Mouse (Mus musculus) CD4-positive helper T cell, adult 2 months (primary cell): ENCODE measurements around the gene Il7r.
"Not testable (repeated sequence)": the region's sequence is repeated elsewhere in the genome, so short reads cannot be mapped to it uniquely, and the experiment has no call there.

Experiments used
- DNase-seq: peaks from one replicate; pipeline ENCODE4 v3.0.0-alpha.2; 2012; ENCODE audit warnings: low read depth, missing footprints, low spot score

Il7r gene

DNA sequence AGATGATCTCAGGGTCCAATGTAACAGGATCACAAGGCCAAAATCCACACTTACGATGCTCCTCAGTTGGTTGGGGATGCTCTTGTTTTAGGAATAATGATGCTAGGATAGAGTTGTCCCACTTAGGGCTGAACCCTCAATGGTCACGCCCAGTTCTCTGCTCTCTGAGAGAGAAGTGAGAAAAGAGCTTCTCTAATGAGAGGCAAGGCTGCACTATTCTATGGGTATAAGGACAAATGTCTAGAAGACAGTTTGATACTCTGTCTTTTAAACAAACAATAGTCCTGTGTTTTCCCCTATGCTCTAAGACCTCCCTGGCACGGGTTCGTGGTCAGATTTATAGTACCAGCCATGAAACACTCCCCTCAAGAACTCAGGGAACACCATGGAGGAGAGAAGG is at the start of gene Il7r:
TSS of gene Il7r (minus strand) at position 101 of the 400 bp plus-strand sequence.
- no peak for DNase-seq

DNA sequence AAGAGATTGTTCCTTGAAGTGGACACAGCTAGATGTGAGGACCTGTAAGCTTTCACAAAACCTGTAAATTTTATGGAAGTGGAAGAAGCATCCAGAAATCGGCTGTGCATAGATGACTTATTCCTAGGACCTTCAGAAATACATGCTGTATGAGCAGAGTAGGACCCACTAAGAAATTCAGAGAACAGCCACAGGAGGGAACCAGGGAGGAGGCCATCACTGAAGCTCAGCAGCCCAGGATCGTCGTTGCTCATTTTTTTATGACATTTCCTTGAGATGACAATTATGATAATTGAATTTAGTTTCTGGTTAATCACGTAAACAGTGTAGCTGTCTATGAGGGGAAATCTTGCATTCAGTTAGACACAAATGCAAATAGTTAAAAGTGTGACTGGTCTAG is 47.3 kb upstream of the Il7r start:
- DNase-seq = peak; percentile 65

DNA sequence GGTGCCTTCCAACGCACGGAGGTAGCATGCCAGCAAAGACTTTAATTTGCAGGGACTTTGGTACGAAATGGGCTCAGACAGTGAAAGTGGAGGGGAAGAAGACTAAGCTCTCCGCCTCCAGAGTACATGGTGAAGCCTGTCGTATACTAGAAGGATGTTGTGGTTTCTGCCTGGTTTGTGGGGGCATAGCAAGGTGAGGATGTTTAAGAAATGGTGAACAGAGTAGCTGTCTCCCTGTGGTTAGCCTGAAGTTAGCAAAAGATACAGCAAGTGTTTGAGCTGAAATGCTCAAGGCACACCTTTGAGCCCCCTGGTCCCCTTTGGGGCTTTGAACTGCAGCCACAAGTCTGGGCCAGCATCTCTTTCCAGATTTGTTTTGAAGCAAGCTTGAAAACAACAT is 44.8 kb upstream of the Il7r start:
- DNase-seq = peak; percentile 85

DNA sequence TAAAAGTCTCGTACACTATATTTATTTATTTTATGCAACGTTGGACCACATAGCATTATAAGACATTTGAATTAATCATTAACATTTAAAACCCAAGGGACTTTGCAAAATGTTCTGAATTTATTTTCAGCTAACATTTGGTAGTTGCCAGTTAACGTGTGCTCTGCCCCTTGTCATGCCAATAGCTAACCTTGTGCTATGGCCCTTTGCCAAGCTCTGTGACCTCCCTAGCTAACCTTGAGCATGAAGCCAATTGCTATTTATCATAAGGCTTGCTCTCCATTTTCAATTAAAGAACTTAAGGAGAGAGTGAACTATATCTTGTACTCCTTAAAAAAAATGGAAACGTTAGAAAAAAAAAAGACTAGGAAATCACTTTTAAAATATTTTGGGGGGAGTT is 43.4 kb upstream of the Il7r start:
- no peak for DNase-seq

DNA sequence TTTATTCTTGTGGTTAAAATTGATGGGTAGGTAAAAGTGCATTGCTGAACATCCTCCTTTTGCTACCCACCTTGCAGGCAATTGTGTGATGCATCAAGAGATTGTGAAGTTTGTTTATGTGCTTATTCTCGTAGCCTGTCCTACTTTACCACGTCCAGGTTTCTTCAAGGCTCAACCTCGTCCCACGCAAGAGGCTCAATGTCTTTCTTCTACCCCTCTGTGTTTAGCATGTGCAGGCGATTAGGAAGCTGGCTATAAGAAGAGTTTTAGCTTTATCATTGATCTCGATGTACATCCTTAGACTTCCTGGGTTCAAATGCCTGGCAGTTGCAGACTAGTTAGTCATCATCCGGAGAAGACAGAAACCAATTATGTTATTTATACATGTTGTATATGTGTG is 42.7 kb upstream of the Il7r start:
- peak; percentile 60 for DNase-seq

DNA sequence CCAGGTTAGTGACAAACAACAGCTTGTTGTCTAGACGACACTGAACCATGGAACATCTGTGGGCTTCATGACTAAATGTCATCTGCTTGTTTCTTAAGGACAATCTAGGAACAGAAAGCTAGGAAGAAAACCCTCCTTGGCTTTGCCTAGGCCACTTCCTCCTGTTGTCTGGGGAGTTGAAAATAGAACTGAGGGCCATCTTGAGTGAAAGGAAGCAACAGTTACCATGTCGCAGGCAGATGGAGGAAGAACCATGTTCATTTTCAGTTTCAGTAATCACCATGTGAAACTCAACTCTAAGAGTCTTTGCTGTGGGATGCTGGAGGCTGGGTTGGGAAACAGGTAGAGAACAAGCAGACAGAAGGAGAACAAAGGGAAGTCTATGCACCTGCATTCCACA is 41.9 kb upstream of the Il7r start:
- peak; percentile 51 for DNase-seq

DNA sequence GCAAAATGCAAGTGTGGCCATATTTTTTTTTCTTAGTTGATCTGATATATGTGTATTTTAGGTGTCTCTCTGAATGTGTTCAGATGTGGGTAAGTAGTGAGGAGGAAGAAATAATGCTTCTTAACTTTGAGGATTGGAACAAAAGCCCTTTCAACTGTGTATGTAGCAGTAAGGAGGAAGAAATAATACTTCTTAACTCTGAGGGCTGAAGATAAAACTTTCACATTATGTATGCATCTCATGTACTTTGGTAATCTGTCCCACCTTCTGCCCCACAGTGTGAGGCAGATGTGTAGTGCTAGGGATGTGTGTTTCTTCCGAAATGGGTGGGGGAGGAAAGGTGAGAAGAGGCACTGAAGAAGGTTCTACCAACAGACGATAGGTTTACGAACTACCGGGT is 37.3 kb upstream of the Il7r start:
- peak; percentile 62 for DNase-seq

DNA sequence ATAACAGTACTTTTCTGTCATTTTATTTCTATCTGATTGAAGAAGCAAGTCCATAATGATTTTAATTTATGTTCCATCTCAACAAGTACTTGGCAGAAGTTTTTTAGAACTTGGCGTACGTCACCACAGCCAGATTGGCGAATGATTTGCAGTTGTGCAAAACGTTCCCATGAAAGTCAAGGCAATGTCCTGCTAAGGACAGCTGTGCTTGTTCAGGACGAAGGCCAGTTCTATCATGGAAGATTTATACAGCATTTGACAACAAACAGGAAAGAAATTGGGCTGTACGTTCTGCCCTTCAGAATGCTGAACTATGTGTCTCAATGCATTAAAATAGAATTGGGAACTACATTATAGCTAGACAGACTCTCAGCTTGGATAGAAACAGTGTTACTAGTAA is 35.4 kb upstream of the Il7r start:
- DNase-seq = no peak

DNA sequence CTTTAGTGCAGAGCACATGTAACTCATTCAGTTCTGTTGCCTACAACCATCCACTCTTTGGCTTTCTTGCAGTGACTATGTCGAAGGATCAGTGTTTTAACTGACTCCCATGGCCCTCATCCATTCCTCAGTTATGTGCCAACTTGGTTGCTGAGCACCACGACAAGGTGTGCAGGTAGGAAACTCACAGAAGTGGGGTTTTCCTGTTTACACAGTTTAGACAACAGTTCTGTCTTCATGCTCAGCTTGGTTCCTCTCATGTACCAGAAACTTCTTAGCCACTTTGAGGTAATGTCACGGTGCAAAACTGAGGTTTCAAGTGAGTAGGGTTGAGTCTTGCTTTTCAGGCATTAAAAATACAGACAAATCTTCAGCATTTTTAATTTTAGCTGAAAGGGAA is 34.2 kb upstream of the Il7r start:
- peak; percentile 51 for DNase-seq

DNA sequence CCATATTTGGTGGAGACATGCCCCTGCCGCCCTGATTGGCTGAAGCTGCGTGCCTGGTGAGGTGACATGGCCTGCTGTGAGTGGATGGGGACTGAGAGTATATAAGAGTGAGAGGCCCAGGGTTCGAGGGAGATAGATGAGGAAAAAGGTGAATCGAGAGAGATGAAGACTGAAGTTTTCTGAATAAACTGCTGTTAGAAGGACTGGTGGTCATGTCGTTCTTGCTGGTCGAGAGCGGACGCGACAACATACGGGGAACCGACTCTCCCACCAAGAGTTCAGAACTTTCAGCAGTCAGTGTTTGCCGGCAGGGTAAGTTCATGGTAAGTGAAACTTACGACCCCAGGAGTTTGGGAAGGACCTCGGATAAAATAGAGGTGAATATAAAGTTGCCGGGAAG is 27.3 kb upstream of the Il7r start:
- not testable (repeated sequence) for DNase-seq

DNA sequence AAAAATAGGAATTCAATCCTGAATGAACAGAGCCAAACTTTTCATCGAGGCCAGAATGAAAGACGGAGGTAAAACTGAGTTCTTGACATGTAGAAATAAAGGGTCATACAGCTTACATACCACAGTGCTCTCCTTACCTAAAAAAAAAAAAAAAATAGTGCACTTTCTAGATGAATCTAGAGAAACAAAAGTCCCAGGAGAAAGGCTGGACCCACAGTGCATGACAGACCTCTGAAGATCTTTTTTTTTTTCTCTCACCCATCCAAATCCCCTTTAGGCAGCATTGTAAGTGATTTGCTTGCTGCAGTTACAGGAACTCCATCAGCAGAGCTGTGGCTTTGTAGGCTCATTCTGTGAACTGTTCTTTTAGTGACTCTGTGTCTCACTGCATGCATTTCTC is 19.0 kb upstream of the Il7r start:
- DNase-seq = no peak

DNA sequence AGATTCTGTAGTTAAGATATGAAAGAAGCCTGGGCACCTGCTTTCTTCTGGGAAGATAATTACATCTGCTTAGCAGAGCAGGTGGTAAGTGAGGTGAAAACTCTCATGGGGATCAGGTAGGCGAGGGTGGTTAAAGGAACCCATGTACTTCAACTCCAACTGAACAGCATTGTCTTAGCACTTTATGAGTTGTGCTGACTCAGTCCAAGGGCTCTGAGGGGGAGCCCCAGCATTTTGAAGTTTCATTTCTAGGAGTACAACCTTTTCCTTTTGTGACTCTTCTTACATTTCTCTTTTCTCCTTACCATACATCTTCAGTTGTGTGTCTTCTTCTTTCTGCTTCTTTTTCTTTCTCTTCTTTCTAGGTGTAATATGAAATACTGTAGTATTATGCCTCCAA is 5.2 kb upstream of the Il7r start:
- DNase-seq = peak; percentile 43

DNA sequence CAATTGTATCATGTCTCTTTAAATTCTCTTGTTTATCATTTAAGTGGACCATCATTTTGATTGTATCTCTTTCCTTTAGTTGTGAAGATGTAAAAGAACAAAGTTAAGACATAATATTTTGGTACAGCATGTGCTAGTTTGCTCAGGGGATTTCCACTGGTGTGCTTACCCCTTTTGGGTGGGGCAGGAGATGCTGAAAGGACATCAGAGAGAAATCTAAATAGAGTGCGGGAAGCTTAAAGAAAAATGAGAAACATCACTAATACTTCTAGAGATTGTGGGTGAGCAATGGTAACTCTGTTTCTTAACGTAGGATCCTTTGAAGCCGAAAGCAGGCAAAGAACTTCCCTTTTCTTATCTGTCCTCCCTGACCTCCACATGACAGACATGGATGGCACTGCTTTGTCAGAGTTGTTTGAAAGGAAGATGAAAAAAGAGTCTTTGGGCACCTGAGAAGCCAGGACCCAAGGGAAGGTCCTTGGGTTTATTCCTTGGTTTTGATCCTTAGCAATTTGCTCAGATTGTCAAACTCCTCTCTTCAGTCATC is 3.5 kb upstream of the Il7r start:
- DNase-seq = peak; percentile 78

DNA sequence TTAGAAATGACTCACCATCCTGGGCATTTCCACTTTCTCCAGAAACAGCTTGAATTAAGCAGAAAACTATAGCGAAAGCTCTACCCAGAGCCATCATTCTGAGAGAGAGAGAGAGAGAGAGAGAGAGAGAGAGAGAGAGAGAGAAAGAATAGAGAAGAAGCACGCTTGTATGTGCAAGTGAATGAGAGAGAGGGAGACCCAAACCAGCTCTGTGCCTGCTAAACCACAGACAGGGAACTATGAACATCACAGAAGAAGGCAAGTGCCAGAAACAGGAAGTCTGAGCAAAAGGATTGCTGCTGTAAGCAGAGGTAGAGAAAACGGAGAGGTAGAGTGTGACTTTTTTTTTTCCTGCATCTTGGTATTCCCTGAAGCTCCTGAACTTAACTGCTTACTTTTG is 330 bp downstream of the Il7r start:
- peak; percentile 77 for DNase-seq

DNA sequence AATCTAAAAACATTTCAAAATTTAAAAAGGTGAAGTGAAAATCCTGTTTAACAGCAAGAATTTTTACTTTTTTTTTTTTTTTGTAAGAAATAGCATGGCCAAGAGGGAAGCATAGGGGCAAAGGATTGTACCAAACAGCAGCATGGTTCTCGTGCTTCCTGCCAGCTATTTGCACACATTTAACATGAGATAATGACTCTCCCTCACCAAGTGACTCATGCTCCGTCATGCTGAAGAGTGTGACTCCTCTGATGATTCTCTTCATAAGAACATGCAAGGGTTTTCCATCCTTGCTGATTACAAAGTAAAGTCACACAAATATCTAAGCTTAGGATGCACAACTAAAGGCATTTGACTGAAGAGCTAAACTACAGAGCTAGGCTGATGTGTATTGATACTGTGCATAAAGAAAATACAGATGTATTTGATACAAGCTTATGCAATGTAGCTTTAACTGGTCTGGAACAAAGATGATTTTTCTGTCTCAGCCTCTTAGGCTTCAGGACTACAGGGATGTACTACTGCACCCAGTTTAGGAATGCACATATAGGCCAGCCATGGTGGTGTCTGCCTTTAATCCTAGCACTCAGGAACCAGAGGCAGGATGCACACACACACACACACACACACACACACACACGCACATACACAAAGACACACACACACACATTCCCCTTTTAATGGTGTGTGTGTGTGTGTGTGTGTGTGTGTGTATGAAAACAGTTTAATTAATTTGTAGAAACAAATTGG is 1.6 kb downstream of the Il7r start:
- DNase-seq = peak; percentile 75

DNA sequence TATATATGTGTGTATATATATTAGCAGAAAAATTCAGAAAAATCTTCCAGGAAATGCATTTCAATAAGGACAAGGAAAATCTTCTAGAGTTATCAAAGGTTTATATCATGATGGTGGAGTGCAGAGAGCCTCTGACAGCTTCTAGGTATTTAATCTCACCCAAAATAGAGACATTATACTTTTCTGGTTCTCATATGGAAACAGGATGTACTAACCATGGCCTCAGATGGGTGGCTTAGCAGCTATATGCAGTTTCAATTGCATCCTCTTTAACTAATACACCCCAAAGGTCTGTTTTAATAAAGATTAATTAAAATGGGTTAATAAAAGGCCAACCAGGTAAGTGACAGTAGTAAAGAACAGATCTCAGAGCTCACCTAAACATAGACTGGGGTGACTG is 3.6 kb downstream of the Il7r start:
- DNase-seq = peak; percentile 42

DNA sequence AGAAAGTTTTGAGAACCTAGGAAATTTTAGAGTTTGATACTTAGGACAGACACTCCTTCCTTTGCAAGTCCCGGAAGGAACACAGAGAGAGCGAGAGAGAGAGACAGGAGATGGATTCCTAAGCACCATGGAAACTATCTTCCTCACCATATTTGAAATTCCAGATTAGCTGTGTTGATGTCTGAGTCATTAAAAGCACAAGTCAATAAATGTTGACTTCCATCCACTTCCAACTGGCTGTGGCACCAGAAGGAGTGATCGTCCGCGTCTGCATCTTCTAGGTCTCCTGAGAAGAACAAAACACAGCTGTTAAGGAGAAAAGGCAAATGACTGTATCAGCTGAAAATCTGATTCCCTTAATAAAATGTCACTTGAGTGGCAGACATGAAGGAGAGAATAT is 5.1 kb downstream of the Il7r start:
- DNase-seq = no peak

DNA sequence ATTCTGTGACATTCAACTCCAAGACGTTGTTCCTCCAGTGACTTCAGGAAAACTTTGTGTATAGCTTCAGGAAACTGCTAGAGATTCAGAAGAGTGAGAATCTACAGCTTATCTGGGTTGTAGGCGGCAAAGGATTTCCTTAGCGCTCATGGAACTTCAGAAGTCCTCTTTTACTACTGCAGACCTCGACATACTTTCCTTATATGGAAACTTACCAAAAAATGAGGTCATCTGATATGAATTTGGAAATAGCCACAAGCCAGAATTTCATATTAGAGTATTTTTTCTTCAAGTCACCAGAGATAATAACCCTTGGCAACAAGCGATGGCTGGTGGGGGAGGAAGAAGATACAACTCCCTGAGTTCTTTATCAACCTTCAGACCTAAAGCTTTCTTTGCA is 6.0 kb downstream of the Il7r start:
- peak; percentile 59 for DNase-seq

DNA sequence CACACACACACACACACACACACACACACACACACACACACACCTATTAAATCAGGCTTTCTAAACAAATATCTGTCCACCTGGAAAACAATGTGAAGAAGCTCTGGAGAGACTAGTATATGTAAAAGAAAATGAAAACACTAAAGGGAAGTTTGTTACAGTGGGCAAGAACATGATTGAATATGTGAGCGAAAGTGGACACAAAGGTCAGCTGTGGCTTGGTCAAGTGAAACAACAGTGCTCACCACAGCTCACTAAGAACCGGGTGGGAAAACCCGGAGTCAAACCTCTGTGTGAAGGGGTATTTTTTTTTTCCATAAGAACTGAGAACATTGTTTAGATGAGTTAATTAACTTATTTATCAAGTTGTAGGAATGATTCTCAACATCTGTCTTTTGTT is 6.9 kb downstream of the Il7r start:
- DNase-seq = no peak

DNA sequence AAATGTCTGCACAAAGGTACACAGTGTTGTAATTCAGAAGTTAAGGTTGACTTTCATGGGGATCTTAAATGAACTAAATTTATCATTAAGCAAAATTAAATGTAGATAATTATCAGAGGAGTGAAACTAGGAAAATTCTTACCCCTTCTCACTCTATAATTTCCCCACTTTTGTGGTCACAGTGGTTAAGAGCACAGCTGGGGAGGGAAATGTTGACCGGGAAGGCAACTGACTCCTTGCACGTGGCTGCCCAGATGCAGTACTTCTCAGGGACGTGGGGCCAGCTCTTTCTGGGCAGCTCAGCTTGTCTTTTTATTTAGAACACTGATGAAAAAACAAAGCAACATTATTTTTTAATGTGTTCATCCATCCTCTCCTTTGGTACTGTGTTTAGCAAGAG is 37.9 kb downstream of the Il7r start:
- DNase-seq = no peak

DNA sequence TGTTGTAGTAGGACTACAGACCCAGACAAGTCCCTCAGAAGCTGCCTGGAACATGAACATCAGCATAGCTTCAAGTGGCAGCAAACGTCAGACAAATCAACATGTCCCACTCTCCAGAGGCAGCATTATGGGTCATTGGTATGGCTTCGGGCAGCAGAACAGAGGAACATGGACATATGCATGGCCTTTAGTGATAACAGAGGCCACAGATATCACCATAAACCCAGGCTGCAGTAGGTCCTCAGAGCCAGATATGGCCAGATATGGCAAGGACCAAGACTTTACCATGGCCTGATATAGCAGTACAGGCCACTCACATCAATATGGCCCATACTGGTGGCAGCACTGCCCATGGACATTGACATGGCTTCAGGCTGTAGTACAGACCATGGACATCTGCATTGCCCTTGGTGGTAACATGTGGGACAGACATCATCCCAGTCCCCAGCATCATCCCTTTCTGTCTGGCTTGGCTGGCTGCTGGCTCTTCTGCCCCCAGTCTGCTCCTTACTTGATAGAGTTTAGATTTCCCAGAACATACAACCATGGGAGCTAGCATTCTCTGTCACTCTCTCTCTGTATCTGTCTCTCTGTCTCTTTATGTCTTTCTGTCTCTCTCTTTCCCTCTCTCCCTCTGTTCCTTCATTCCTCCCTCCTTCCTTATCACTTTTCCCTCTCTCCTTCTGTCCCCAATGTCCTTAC is 40.4 kb downstream of the Il7r start:
- DNase-seq = no peak

DNA sequence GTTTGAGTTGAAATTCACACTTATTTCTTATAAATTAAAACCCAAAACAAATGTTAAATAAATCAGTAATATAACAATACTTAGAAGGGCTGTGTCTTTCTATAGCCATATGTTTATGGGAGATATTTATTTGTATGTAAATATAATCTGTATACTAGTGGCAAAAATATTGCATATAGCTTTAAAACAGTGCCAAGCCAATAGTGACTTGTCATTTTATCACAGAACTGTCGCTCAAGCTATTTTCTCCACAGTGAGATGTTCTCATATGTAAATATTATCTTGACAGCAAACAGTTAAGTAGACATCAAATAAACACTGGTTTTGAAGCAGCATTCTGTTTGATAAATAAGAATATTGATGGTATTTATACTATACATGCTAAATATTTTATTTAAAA is 56.8 kb downstream of the Il7r start:
- DNase-seq = no peak

DNA sequence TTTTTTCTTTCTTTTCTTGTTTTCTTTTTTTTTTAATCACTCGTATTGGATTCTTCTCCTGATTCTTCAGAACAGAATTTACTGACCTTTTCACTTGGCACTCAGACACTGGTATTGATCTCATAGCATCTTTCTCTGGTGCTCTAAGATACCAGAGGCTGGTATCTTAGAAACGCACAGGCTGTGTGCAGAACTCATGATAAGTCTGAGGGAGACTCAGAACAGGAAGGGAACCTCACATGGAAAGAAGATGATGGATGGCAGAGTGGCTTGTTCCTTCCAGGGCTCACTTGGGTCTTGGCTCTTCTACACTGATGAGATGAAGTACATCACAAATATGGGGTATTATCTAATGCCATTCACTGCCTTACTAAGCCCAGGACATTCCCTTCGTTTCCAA is 57.4 kb downstream of the Il7r start:
- no peak for DNase-seq
